ENCODE assay signal across 8 mouse cellular contexts in the genomic region with DNA sequence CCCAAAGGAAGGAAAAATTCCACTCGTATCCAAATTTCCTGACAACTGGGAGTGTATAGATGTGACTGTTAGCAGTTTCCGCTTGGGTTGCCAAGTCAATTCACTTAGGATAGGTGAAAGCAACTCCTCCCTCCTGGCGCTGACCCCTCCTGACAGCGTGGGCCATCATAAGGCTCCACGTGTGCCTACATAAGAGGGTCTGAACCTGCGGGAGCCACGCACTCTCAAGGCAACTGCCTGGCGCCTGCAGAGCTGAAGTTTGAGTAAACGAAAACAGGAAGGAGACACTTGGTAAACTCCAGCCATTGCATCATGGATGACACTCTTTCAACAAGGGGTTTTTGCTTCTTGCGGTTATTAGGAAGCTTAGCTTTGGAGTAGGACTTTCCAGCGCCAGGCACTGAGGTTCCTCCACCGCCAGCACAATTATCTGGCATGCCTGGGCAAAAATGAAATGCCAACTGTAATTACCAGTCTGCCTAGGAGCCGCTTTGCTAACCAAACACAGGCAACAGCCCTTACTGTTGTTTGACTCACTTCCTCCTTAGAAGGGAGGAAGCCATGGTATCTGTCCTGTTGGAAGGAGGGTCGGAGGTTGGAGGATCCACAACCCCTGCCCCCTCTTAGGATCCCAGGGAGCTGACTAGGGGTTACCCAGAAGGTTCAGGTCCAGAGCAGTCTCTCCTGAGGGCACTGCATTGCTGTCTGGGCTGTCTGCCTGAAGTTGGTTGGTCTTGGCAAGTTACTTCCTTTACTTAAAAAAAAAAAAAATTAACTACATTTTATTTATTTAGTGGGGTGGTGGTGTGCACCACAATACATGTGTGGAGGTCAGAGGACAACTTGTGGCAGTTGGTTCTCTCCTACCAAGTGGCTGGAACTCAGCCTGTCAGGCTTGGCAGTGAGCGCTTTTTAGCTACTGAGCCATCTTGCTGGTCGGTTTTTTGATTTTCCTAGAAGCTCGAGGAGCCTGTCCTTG. TPM values are rescaled to one million over a fixed set of nuclear protein-coding genes. Genes with fewer than 3 reads are reported as not detected.
DNase-seq lines count a peak whose midpoint lies in the region; ATAC-seq and TF ChIP-seq lines count a peak whose summit lies in the region.

No protein-coding gene starts in this region.

- WGBS in spleen, adult 2 months = 13% methylated on average over 17 of the region's 17 CpGs
- WGBS in bone marrow, adult 2 months = 10% methylated on average over 17 of the region's 17 CpGs
- WGBS in hindbrain, embryonic 10.5 days = 43% methylated on average over 17 of the region's 17 CpGs
- 19% methylated on average over 17 of the region's 17 CpGs for WGBS in liver, embryonic 12.5 days (ENCODE audit: insufficient replicate concordance)

- DNase-seq in spleen, adult 2 months (ENCODE audit: low read depth in 1 of 2, low spot score in 2 of 2) = peak in 1 of 2 experiments; percentile 25
- no peak for DNase-seq in spleen, postnatal 14 days (ENCODE audit: low spot score in 2 of 2)
- peak; percentile 10 for DNase-seq in hindbrain, embryonic 10.5 days (ENCODE audit: low spot score)
- DNase-seq in natural killer cell, adult 2 months (ENCODE audit: low spot score in 2 of 2) = peak; percentile 41 to 52
- DNase-seq in gastrocnemius, postnatal 25 days = no peak
- no peak for DNase-seq in gastrocnemius, postnatal 14 days

- peaks cover 24% of the 10 kb centered on the region; the same call in 1 of the 2 replicates for H3K4me1 ChIP-seq in spleen, adult 2 months (ENCODE audit: control insufficient read depth, insufficient read depth, insufficient read length)
- peaks cover 2% of the 10 kb centered on the region for H3K4me1 ChIP-seq in bone marrow, adult 2 months (ENCODE audit: control insufficient read depth, insufficient read depth, low read length)
- peaks cover 22% of the 10 kb centered on the region for H3K4me1 ChIP-seq in hindbrain, embryonic 10.5 days (replicated peaks)
- H3K4me1 ChIP-seq in liver, embryonic 12.5 days = peaks cover 44% of the 10 kb centered on the region

- TF ChIP-seq CTCF in spleen, adult 2 months (IDR thresholded peaks at IDR 0.05; ENCODE audit: extremely low read depth, insufficient read depth, insufficient read length, insufficient replicate concordance) = no peak
- no peak for TF ChIP-seq CTCF in bone marrow, adult 2 months (IDR thresholded peaks at IDR 0.05; ENCODE audit: control insufficient read depth, insufficient read depth, low read length)

- H3K36me3 ChIP-seq in spleen, adult 2 months (ENCODE audit: control insufficient read depth, insufficient read depth, low read length) = peaks cover 10% of the 10 kb centered on the region
- H3K36me3 ChIP-seq in hindbrain, embryonic 10.5 days = peaks cover 9% of the 10 kb centered on the region; the same call in 1 of the 2 replicates
- H3K36me3 ChIP-seq in liver, embryonic 12.5 days = peaks cover 13% of the 10 kb centered on the region

- H3K4me3 ChIP-seq in spleen, adult 2 months (ENCODE audit: extremely low read depth, insufficient read depth, insufficient read length) = peak overlapping the region; percentile 74
- H3K4me3 ChIP-seq in bone marrow, adult 2 months (replicated peaks; ENCODE audit: control insufficient read depth, low read depth, low read length) = peak overlapping the region; percentile 94
- H3K4me3 ChIP-seq in hindbrain, embryonic 10.5 days = peak overlapping the region; percentile 71
- H3K4me3 ChIP-seq in liver, embryonic 12.5 days = peak overlapping the region; percentile 69

- no peaks in the 10 kb centered on the region for H3K27me3 ChIP-seq in spleen, adult 2 months (ENCODE audit: control insufficient read depth, insufficient read depth, low read length)
- H3K27me3 ChIP-seq in hindbrain, embryonic 10.5 days (ENCODE audit: insufficient read depth, poor library complexity, severe bottlenecking) = peaks cover 8% of the 10 kb centered on the region; the same call in 1 of the 2 replicates
- no peaks in the 10 kb centered on the region for H3K27me3 ChIP-seq in liver, embryonic 12.5 days (replicated peaks)

- peaks cover 7% of the 10 kb centered on the region for H3K9me3 ChIP-seq in hindbrain, embryonic 10.5 days
- peaks cover 6% of the 10 kb centered on the region; the same call in 1 of the 2 replicates for H3K9me3 ChIP-seq in liver, embryonic 12.5 days (replicated peaks)

- peak; percentile 22 for ATAC-seq in liver, embryonic 12.5 days

- H3K27ac ChIP-seq in spleen, adult 2 months (ENCODE audit: insufficient read depth, low read length) = peak overlapping the region; percentile 91
- H3K27ac ChIP-seq in bone marrow, adult 2 months (ENCODE audit: control insufficient read depth, insufficient read depth, low read depth, low read length, poor library complexity) = peak overlapping the region; percentile 86
- H3K27ac ChIP-seq in hindbrain, embryonic 10.5 days = peak overlapping the region; percentile 86
- H3K27ac ChIP-seq in liver, embryonic 12.5 days = peak overlapping the region; percentile 73

- peak overlapping the region; percentile 96 for H3K4me2 ChIP-seq in liver, embryonic 12.5 days

- peak overlapping the region; percentile 76 for H3K9ac ChIP-seq in liver, embryonic 12.5 days

- TF ChIP-seq POLR2A in spleen, adult 2 months (IDR thresholded peaks at IDR 0.05; ENCODE audit: low read depth, low read length) = no peak; the same call in 1 of the 2 replicates
- peak; percentile 40; the same call in 1 of the 2 replicates for TF ChIP-seq POLR2A in bone marrow, adult 2 months (IDR thresholded peaks at IDR 0.05; ENCODE audit: borderline replicate concordance, control insufficient read depth, low read depth, low read length)

- intact Hi-C loops in gastrocnemius, postnatal 14 days (cut with DNase I; ENCODE audit: low total_unique reads) = no loop called here

RNA-seq across cellular contexts. Expression of a gene that starts 1.1 kb away (rescaled TPM):
- polyA plus RNA-seq in spleen, adult 2 months (2012; rRNA removed) = 113 and 167 TPM in 2 replicates
- polyA plus RNA-seq in bone marrow, adult 2 months (2011; ENCODE audit: insufficient read depth, insufficient read length, low replicate concordance, missing spikeins) = 13.1 and 33.3 TPM in 2 replicates
- polyA plus RNA-seq in hindbrain, embryonic 10.5 days (2016; fragmentation: Nextera tagmentation; extraction: Ambion mirVana) = 8.5 and 10.9 TPM in 2 replicates
- 4.4 and 6.7 TPM in 2 replicates for polyA plus RNA-seq in liver, embryonic 12.5 days (2016; fragmentation: Nextera tagmentation; extraction: Ambion mirVana)
- 1 to 10 TPM; 1.5 to 1.6 TPM for total RNA-seq in gastrocnemius, postnatal 25 days (2021)
- 1 to 10 TPM; 2.7 to 3.2 TPM for total RNA-seq in gastrocnemius, postnatal 14 days (2021)

RNA-seq across cellular contexts. Expression of a gene that starts 27.1 kb away (rescaled TPM):
- polyA plus RNA-seq in spleen, adult 2 months (2012; rRNA removed) = 7.3 and 8.8 TPM in 2 replicates
- polyA plus RNA-seq in bone marrow, adult 2 months (2011; ENCODE audit: insufficient read depth, insufficient read length, low replicate concordance, missing spikeins) = 40.9 and 47.7 TPM in 2 replicates
- polyA plus RNA-seq in hindbrain, embryonic 10.5 days (2016; fragmentation: Nextera tagmentation; extraction: Ambion mirVana) = 67.6 and 77.6 TPM in 2 replicates
- polyA plus RNA-seq in liver, embryonic 12.5 days (2016; fragmentation: Nextera tagmentation; extraction: Ambion mirVana) = 36.3 and 41.3 TPM in 2 replicates
- total RNA-seq in gastrocnemius, postnatal 25 days (2021) = 10 to 100 TPM; 19.5 to 21.6 TPM
- total RNA-seq in gastrocnemius, postnatal 14 days (2021) = 10 to 100 TPM; 24.2 to 25.1 TPM

RNA-seq across cellular contexts. Expression of a gene that starts 35.7 kb away (rescaled TPM):
- 19.6 and 28.4 TPM in 2 replicates for polyA plus RNA-seq in spleen, adult 2 months (2012; rRNA removed)
- polyA plus RNA-seq in bone marrow, adult 2 months (2011; ENCODE audit: insufficient read depth, insufficient read length, low replicate concordance, missing spikeins) = 8.8 and 14.2 TPM in 2 replicates
- 25.1 and 25.7 TPM in 2 replicates for polyA plus RNA-seq in hindbrain, embryonic 10.5 days (2016; fragmentation: Nextera tagmentation; extraction: Ambion mirVana)
- polyA plus RNA-seq in liver, embryonic 12.5 days (2016; fragmentation: Nextera tagmentation; extraction: Ambion mirVana) = 17.0 and 18.8 TPM in 2 replicates
- total RNA-seq in gastrocnemius, postnatal 25 days (2021) = 1 to 10 TPM; 3.9 to 4.4 TPM
- total RNA-seq in gastrocnemius, postnatal 14 days (2021) = 1 to 10 TPM; 4.4 to 5.1 TPM

RNA-seq across cellular contexts. Expression of a gene that starts 35.8 kb away (rescaled TPM):
- 39.5 and 46.4 TPM in 2 replicates for polyA plus RNA-seq in spleen, adult 2 months (2012; rRNA removed)
- 41.9 and 61.5 TPM in 2 replicates for polyA plus RNA-seq in bone marrow, adult 2 months (2011; ENCODE audit: insufficient read depth, insufficient read length, low replicate concordance, missing spikeins)
- polyA plus RNA-seq in hindbrain, embryonic 10.5 days (2016; fragmentation: Nextera tagmentation; extraction: Ambion mirVana) = 54.3 and 59.7 TPM in 2 replicates
- 53.4 and 54.5 TPM in 2 replicates for polyA plus RNA-seq in liver, embryonic 12.5 days (2016; fragmentation: Nextera tagmentation; extraction: Ambion mirVana)
- total RNA-seq in gastrocnemius, postnatal 25 days (2021) = 1 to 10 TPM; 3.2 to 3.8 TPM
- 1 to 10 TPM; 4.0 to 4.3 TPM for total RNA-seq in gastrocnemius, postnatal 14 days (2021)

RNA-seq across cellular contexts. Expression of a gene that starts 55.2 kb away (rescaled TPM):
- 32.3 and 38.1 TPM in 2 replicates for polyA plus RNA-seq in spleen, adult 2 months (2012; rRNA removed)
- 54.8 and 82.1 TPM in 2 replicates for polyA plus RNA-seq in bone marrow, adult 2 months (2011; ENCODE audit: insufficient read depth, insufficient read length, low replicate concordance, missing spikeins)
- polyA plus RNA-seq in hindbrain, embryonic 10.5 days (2016; fragmentation: Nextera tagmentation; extraction: Ambion mirVana) = 288 and 292 TPM in 2 replicates
- polyA plus RNA-seq in liver, embryonic 12.5 days (2016; fragmentation: Nextera tagmentation; extraction: Ambion mirVana) = 186 and 191 TPM in 2 replicates
- 10 to 100 TPM; 55.1 to 58.7 TPM for total RNA-seq in gastrocnemius, postnatal 25 days (2021)
- total RNA-seq in gastrocnemius, postnatal 14 days (2021) = 10 to 100 TPM; 52.9 to 66.0 TPM

Comparison
In these comparisons a context has a peak if more than half of its experiments do, and no peak if none do; other contexts are left out.
1. DNase-seq: peak in hindbrain, embryonic 10.5 days (single experiment) and natural killer cell, adult 2 months (2 of 2); none in spleen, postnatal 14 days (0 of 2), gastrocnemius, postnatal 25 days (single experiment) and gastrocnemius, postnatal 14 days (single experiment).
2. Peak in every context shown above with its lines, with median percentiles within 50 percentile points of each other: H3K27ac ChIP-seq and H3K4me3 ChIP-seq.